Mouse (Mus musculus) heart, postnatal 0 days (tissue): Measurements from ENCODE around the gene Lysmd4.
A peak's percentile ranks its signal among the peaks of the same experiment; 100 is the strongest.

ENCODE experiments used
- CTCF ChIP-seq: IDR thresholded peaks from 2 replicates; pipeline ENCODE4 v1.5.1; 2016; ENCODE audit warnings: antibody characterized with exemption, control low read depth, low read depth
- EP300 ChIP-seq: IDR thresholded peaks from 2 replicates; pipeline ENCODE4 v1.6.1; 2016; ENCODE audit warnings: antibody characterized with exemption, low read depth

- no peak for TF ChIP-seq EP300
- peak; percentile 63 for TF ChIP-seq CTCF
These were observed 21.0 kb downstream of the Lysmd4 start for GRCm38 (mm10) chr7:67243121-67243893.
